Mouse (Mus musculus) layer of hippocampus, postnatal 10 days (tissue): Measurements from ENCODE around the gene Gm20890. TPM values are rescaled to one million over a fixed set of nuclear protein-coding genes. Genes with fewer than 3 reads are reported as not detected.
"Not testable (repeated sequence)": the region's sequence is repeated elsewhere in the genome, so short reads cannot be mapped to it uniquely, and the experiment has no call there.

Experiments used
- DNase-seq, 2 experiments: peaks; one replicate each; pipeline ENCODE4 v3.0.0; 2021; ENCODE audit warnings: low spot score in 2 of 2
- long read RNA-seq: library from polyadenylated mRNA; stranded (forward); transcript quantifications from one replicate; pipeline ENCODE4 v2.0.0, GENCODE M21; 2023
- total RNA-seq, 2 experiments: library from RNA; stranded (reverse); gene quantifications; 2 replicates each; pipeline ENCODE4 v1.2.3; 2021

The Gm20890 gene
- total RNA-seq = not detected
- long read RNA-seq = 0 reads

DNA sequence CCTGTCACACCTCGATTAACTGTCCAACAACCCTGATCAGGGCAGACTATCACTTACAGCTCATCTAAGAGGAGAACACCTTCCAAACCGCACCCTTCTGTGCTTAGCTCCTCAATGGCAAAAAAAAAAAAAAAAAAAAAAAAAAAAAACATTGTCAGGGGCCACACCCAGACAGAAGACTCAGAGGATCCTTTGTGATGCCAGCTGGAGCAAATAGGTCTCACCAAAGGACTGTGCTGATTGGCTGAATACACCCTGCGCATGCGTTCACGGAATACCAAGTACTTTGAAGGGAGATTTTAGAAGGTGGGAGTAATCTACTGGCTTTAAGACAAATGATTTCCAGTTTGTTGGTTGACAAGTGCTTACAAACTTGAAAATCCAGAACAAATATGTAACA, at the start of gene Gm20890:
Gm20890 (minus strand) TSS at position 101 of the 400 bp plus-strand sequence.
- DNase-seq = not testable (repeated sequence)
